Mouse (Mus musculus) A20 (cell line): Measurements from ENCODE around the gene Rhox4a2.
"Not testable (repeated sequence)": the region's sequence is repeated elsewhere in the genome, so short reads cannot be mapped to it uniquely, and the experiment has no call there.

Experiments used
- DNase-seq: peaks from one replicate; pipeline ENCODE4 v3.0.0-alpha.2; 2011; ENCODE audit warnings: low read depth, low spot score

The Rhox4a2 gene

GRCm38 (mm10) chrX:37390548-37390947 lies at the start of gene Rhox4a2:
Gene Rhox4a2 (plus strand): TSS chrX:37390848.
- DNase-seq = not testable (repeated sequence)

DNA sequence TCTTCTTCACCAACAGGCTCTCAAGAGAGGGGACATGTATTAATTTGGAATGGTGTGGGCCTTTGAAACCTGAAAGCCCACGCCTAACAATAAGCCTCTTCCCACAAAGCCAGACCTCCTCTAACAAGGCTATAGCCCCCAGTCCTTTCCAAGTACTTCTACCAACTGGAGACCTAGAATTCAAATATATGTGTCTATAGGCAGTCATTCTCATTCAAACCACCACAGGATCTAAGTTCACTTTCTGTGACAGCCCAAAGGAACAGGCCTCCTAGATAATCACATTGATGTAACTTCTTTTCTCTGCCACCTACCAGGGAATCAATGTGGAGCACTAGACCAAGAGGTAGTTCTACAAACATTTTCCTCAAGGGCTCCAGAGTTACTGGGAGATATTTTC lies 10.9 kb upstream of the Rhox4a2 start, which contains the start of gene Rhox3a2:
Gene Rhox3a2 (plus strand): TSS at position 301 of the 400 bp plus-strand sequence.
- not testable (repeated sequence) for DNase-seq

DNA sequence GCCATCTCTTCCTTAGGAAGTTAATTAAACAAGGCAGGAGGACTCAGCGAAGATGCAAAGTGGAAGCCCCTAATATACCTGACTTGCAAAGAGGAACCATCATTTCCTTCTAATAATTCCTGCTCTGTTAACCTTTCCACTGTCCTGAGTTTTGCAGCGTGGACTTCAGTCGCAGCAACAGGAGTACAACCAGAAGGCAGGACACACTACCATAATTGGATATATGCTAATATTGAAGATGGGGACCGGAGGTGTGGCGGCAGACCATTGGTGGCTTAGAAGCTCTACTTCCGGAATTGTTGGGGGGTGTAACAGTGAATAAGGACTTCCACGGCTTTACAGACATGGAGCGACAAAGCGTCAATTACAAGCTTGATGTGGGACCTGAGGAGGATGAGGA lies 21.1 kb downstream of the Rhox4a2 start, which contains the start of gene Rhox2b:
Gene Rhox2b (plus strand): TSS at position 301 of the 400 bp plus-strand sequence.
- DNase-seq = not testable (repeated sequence)

- not testable (repeated sequence) for DNase-seq
These were observed 41.5 kb downstream of the Rhox4a2 start, which contains the start of gene Rhox4b for GRCm38 (mm10) chrX:37432194-37432593. Gene Rhox4b (plus strand): TSS chrX:37432494.
